Mouse (Mus musculus): ENCODE data around the gene Extl1. TPM values are rescaled to one million over a fixed set of nuclear protein-coding genes. Genes with fewer than 3 reads are reported as not detected.

Gene Extl1
- polyA plus RNA-seq, 1 experiment from 2014 or later, result 0.26 TPM

DNA sequence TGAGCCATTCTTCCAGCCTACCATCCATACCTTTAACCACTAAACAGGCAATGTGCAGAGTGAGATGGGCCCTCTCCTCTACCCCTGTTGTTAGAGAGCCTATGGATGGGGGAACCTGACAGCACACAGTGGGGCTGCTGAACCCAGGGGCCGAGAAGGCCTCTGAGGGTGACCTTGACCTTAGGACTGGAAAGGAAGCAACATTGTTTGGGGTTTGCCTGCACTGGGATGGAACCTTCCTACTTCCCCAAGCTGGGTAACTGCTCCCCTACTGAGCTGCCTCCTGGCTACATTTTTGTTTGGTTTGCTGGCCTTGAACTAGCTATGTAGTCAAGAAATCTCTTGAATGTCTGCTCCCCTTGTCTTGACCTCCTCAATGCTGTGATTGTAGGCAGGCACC, 9.3 kb downstream of the Extl1 start:
- no peak overlapping the region for H3K4me2 ChIP-seq (replicated peaks; ENCODE audit: low read depth, low read length)
- ATAC-seq (ENCODE audit: low FRiP score), result no peak
- no peaks in the 10 kb centered on the region for H3K36me3 ChIP-seq (ENCODE audit: control insufficient read depth, insufficient read depth, low read length)
- H3K4me3 ChIP-seq (ENCODE audit: low read depth, low read length), result no peak overlapping the region
- no peak for DNase-seq (ENCODE audit: low spot score)
- peaks cover 9% of the 10 kb centered on the region for H3K4me1 ChIP-seq (replicated peaks; ENCODE audit: control insufficient read depth, insufficient read depth, low read length)
- H3K27me3 ChIP-seq (ENCODE audit: control insufficient read depth, insufficient read depth, low read length), result peaks cover 29% of the 10 kb centered on the region
- H3K9me3 ChIP-seq (ENCODE audit: control insufficient read depth, low read length), result no peaks in the 10 kb centered on the region
- H3K9ac ChIP-seq (ENCODE audit: low read depth, low read length), result no peak overlapping the region
- no peak overlapping the region for H3K27ac ChIP-seq (ENCODE audit: low read depth, low read length)
- WGBS, result 27% methylated on average over 1 of the region's 1 CpGs

DNA sequence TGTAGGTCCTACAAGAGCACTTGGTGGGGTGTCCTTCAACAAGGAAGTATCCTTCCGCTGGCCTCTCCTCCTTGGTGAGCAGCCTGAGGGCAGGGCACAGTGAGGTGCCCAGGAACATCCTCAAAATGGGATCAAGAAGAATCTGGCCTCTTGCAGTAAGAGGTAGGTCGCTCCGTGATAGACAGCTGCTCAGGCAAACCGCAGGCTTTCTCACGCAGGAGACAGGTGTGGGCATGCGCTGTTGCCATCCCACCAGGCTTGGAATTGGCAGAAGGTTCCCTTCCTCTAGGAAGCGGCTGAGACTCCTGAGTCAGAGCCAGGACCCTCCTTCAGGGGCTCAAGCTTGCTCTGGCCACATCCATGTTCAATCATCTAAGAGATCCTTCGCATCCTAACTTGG, 10.4 kb downstream of the Extl1 start:
- ATAC-seq (ENCODE audit: low FRiP score) (no peak), DNase-seq (ENCODE audit: low spot score) (no peak)
- Histone ChIP-seq H3K9me3 (ENCODE audit: control insufficient read depth, low read length) (no peaks in the 10 kb centered on the region), H3K36me3 (ENCODE audit: control insufficient read depth, insufficient read depth, low read length) (no peaks in the 10 kb centered on the region), H3K27ac (ENCODE audit: low read depth, low read length) (no peak overlapping the region), H3K27me3 (ENCODE audit: control insufficient read depth, insufficient read depth, low read length) (peaks cover 30% of the 10 kb centered on the region), H3K4me3 (ENCODE audit: low read depth, low read length) (no peak overlapping the region), H3K4me2 (replicated peaks; ENCODE audit: low read depth, low read length) (no peak overlapping the region), H3K4me1 (replicated peaks; ENCODE audit: control insufficient read depth, insufficient read depth, low read length) (peaks cover 9% of the 10 kb centered on the region), H3K9ac (ENCODE audit: low read depth, low read length) (no peak overlapping the region)
- 74% methylated on average over 8 of the region's 8 CpGs for WGBS

GRCm38 (mm10) chr4:134372294-134372747, 11.3 kb downstream of the Extl1 start:
- Histone ChIP-seq H3K27ac (ENCODE audit: low read depth, low read length) (no peak overlapping the region), H3K9ac (ENCODE audit: low read depth, low read length) (no peak overlapping the region), H3K27me3 (ENCODE audit: control insufficient read depth, insufficient read depth, low read length) (peaks cover 30% of the 10 kb centered on the region), H3K36me3 (ENCODE audit: control insufficient read depth, insufficient read depth, low read length) (no peaks in the 10 kb centered on the region), H3K4me2 (replicated peaks; ENCODE audit: low read depth, low read length) (peak overlapping the region; percentile 79), H3K4me3 (ENCODE audit: low read depth, low read length) (peak overlapping the region; percentile 33), H3K4me1 (replicated peaks; ENCODE audit: control insufficient read depth, insufficient read depth, low read length) (peaks cover 9% of the 10 kb centered on the region), H3K9me3 (ENCODE audit: control insufficient read depth, low read length) (no peaks in the 10 kb centered on the region)
- ATAC-seq (ENCODE audit: low FRiP score) (0 out of 2 replicates have a peak, but pooled peaks have one; percentile 25), DNase-seq (ENCODE audit: low spot score) (peak; percentile 75)
- WGBS, result 0% methylated on average over 16 of the region's 16 CpGs

GRCm38 (mm10) chr4:134371316-134371855, 12.3 kb downstream of the Extl1 start:
- H3K9ac ChIP-seq (ENCODE audit: low read depth, low read length), result no peak overlapping the region
- no peaks in the 10 kb centered on the region for H3K9me3 ChIP-seq (ENCODE audit: control insufficient read depth, low read length)
- DNase-seq (ENCODE audit: low spot score) (peak; percentile 38), ATAC-seq (ENCODE audit: low FRiP score) (no peak)
- under 1% methylated on average over 17 of the region's 17 CpGs for WGBS
- no peak overlapping the region for H3K27ac ChIP-seq (ENCODE audit: low read depth, low read length)
- peaks cover 30% of the 10 kb centered on the region for H3K27me3 ChIP-seq (ENCODE audit: control insufficient read depth, insufficient read depth, low read length)
- H3K36me3 ChIP-seq (ENCODE audit: control insufficient read depth, insufficient read depth, low read length), result no peaks in the 10 kb centered on the region
- peak overlapping the region; percentile 79 for H3K4me2 ChIP-seq (replicated peaks; ENCODE audit: low read depth, low read length)
- H3K4me3 ChIP-seq (ENCODE audit: low read depth, low read length), result peak overlapping the region; percentile 33
- peaks cover 9% of the 10 kb centered on the region for H3K4me1 ChIP-seq (replicated peaks; ENCODE audit: control insufficient read depth, insufficient read depth, low read length)

GRCm38 (mm10) chr4:134370649-134371221, 12.9 kb downstream of the Extl1 start:
- ATAC-seq (ENCODE audit: low FRiP score) (no peak), DNase-seq (ENCODE audit: low spot score) (peak; percentile 21)
- no peak overlapping the region for H3K27ac ChIP-seq (ENCODE audit: low read depth, low read length)
- no peaks in the 10 kb centered on the region for H3K36me3 ChIP-seq (ENCODE audit: control insufficient read depth, insufficient read depth, low read length)
- WGBS, result 1% methylated on average over 18 of the region's 18 CpGs
- peaks cover 30% of the 10 kb centered on the region for H3K27me3 ChIP-seq (ENCODE audit: control insufficient read depth, insufficient read depth, low read length)
- no peak overlapping the region for H3K9ac ChIP-seq (ENCODE audit: low read depth, low read length)
- peak overlapping the region; percentile 79 for H3K4me2 ChIP-seq (replicated peaks; ENCODE audit: low read depth, low read length)
- H3K4me1 ChIP-seq (replicated peaks; ENCODE audit: control insufficient read depth, insufficient read depth, low read length), result peaks cover 9% of the 10 kb centered on the region
- peak overlapping the region; percentile 18 for H3K4me3 ChIP-seq (ENCODE audit: low read depth, low read length)
- H3K9me3 ChIP-seq (ENCODE audit: control insufficient read depth, low read length), result no peaks in the 10 kb centered on the region

GRCm38 (mm10) chr4:134365280-134365679, 18.4 kb downstream of the Extl1 start:
- Histone ChIP-seq H3K9ac (ENCODE audit: low read depth, low read length) (no peak overlapping the region), H3K36me3 (ENCODE audit: control insufficient read depth, insufficient read depth, low read length) (no peaks in the 10 kb centered on the region), H3K27me3 (ENCODE audit: control insufficient read depth, insufficient read depth, low read length) (peaks cover 11% of the 10 kb centered on the region), H3K4me3 (ENCODE audit: low read depth, low read length) (no peak overlapping the region), H3K9me3 (ENCODE audit: control insufficient read depth, low read length) (no peaks in the 10 kb centered on the region), H3K27ac (ENCODE audit: low read depth, low read length) (no peak overlapping the region), H3K4me2 (replicated peaks; ENCODE audit: low read depth, low read length) (no peak overlapping the region), H3K4me1 (replicated peaks; ENCODE audit: control insufficient read depth, insufficient read depth, low read length) (no peaks in the 10 kb centered on the region)
- 49% methylated on average over 5 of the region's 5 CpGs for WGBS
- DNase-seq (ENCODE audit: low spot score) (no peak), ATAC-seq (ENCODE audit: low FRiP score) (no peak)

DNA sequence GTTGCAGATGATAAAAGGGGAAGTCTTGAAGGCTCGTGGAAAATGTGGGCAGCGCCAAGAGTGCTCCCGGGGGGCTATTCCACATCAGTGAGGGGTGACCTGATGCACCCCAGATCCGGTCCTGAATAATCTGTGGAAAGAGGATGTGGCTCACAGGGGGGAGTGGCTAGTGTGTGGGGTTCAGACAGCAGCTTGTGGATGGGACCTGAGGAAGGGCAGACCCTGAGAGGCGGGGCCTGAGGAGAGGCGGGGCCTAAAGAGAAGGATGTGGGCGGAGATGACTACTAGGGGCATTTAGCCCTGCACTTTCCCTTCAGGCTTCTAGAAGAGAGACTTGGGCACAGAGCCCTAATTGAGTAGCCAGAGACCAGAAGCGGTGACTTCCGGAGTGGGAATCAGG, 21.1 kb downstream of the Extl1 start:
- Histone ChIP-seq H3K36me3 (ENCODE audit: control insufficient read depth, insufficient read depth, low read length) (no peaks in the 10 kb centered on the region), H3K4me2 (replicated peaks; ENCODE audit: low read depth, low read length) (no peak overlapping the region; the same call in 1 of the 2 replicates), H3K4me3 (ENCODE audit: low read depth, low read length) (no peak overlapping the region), H3K9ac (ENCODE audit: low read depth, low read length) (no peak overlapping the region), H3K27ac (ENCODE audit: low read depth, low read length) (no peak overlapping the region), H3K4me1 (replicated peaks; ENCODE audit: control insufficient read depth, insufficient read depth, low read length) (no peaks in the 10 kb centered on the region), H3K9me3 (ENCODE audit: control insufficient read depth, low read length) (no peaks in the 10 kb centered on the region), H3K27me3 (ENCODE audit: control insufficient read depth, insufficient read depth, low read length) (peaks cover 4% of the 10 kb centered on the region; the same call in 1 of the 2 replicates)
- DNase-seq (ENCODE audit: low spot score), result peak; percentile 33
- 24% methylated on average over 9 of the region's 9 CpGs for WGBS
- no peak for ATAC-seq (ENCODE audit: low FRiP score)

- no peak overlapping the region for H3K27ac ChIP-seq (ENCODE audit: low read depth, low read length)
- ATAC-seq (ENCODE audit: low FRiP score), result no peak
- no peaks in the 10 kb centered on the region for H3K9me3 ChIP-seq (ENCODE audit: control insufficient read depth, low read length)
- no peak overlapping the region for H3K4me3 ChIP-seq (ENCODE audit: low read depth, low read length)
- no peak overlapping the region for H3K9ac ChIP-seq (ENCODE audit: low read depth, low read length)
- peaks cover 8% of the 10 kb centered on the region; the same call in 1 of the 2 replicates for H3K27me3 ChIP-seq (ENCODE audit: control insufficient read depth, insufficient read depth, low read length)
- no peak for DNase-seq (ENCODE audit: low spot score)
- 63% methylated on average over 9 of the region's 9 CpGs for WGBS
- no peaks in the 10 kb centered on the region for H3K4me1 ChIP-seq (replicated peaks; ENCODE audit: control insufficient read depth, insufficient read depth, low read length)
- no peak overlapping the region for H3K4me2 ChIP-seq (replicated peaks; ENCODE audit: low read depth, low read length)
- H3K36me3 ChIP-seq (ENCODE audit: control insufficient read depth, insufficient read depth, low read length), result no peaks in the 10 kb centered on the region
Measured at GRCm38 (mm10) chr4:134362124-134362523, 21.5 kb downstream of the Extl1 start.

- no peaks in the 10 kb centered on the region for H3K36me3 ChIP-seq (ENCODE audit: control insufficient read depth, insufficient read depth, low read length)
- no peak overlapping the region for H3K9ac ChIP-seq (ENCODE audit: low read depth, low read length)
- peaks cover 8% of the 10 kb centered on the region; the same call in 1 of the 2 replicates for H3K27me3 ChIP-seq (ENCODE audit: control insufficient read depth, insufficient read depth, low read length)
- no peaks in the 10 kb centered on the region for H3K9me3 ChIP-seq (ENCODE audit: control insufficient read depth, low read length)
- WGBS, result 50% methylated on average over 5 of the region's 5 CpGs
- DNase-seq (ENCODE audit: low spot score), result no peak
- H3K4me1 ChIP-seq (replicated peaks; ENCODE audit: control insufficient read depth, insufficient read depth, low read length), result no peaks in the 10 kb centered on the region
- no peak for ATAC-seq (ENCODE audit: low FRiP score)
- H3K27ac ChIP-seq (ENCODE audit: low read depth, low read length), result no peak overlapping the region
- no peak overlapping the region for H3K4me3 ChIP-seq (ENCODE audit: low read depth, low read length)
- no peak overlapping the region for H3K4me2 ChIP-seq (replicated peaks; ENCODE audit: low read depth, low read length)
Measured at GRCm38 (mm10) chr4:134361215-134361614, 22.4 kb downstream of the Extl1 start.
